Mouse (Mus musculus) E14TG2a.4 (cell line): Measurements from ENCODE around the gene Cbx4.

ENCODE experiments used
- CTCF ChIP-seq: conservative IDR thresholded peaks from 2 replicates; pipeline ENCODE4 v1.5.1; 2014; ENCODE audit warnings: low read length
- NANOG ChIP-seq: IDR thresholded peaks from 2 replicates; pipeline ENCODE4 v1.6.1; 2014; ENCODE audit warnings: borderline replicate concordance, low read length, mixed read lengths
- POU5F1 ChIP-seq: IDR thresholded peaks from 2 replicates; pipeline ENCODE4 v1.6.1; 2014; ENCODE audit warnings: low read length, borderline replicate concordance

DNA sequence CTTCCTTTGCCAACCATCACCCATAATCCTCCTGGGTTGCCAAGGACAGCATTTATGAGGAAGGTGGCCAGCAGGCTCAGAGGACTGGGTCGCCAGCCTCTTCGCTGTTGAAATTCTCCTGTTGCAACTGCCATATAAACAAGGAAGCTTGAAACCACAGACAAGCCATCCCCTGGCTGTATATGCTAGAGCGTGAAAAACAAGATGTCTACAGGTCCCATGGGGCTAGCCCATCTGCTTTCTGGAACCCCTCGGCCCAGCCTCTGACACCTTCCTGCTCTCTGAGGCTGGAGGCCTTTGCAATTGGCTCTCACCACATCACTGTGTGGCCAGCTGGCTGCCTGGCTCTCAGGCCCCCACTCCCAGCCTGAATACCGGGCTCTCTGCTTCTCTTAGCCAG lies 36.4 kb upstream of the Cbx4 start:
- TF ChIP-seq CTCF (no peak), POU5F1 (no peak), NANOG (no peak)
